Mouse (Mus musculus) testis, adult 2 months (tissue): ENCODE data around the gene Spaca7. TPM values are rescaled to one million over a fixed set of nuclear protein-coding genes. Genes with fewer than 3 reads are reported as not detected.

Source experiments
- H3K27ac ChIP-seq: fragments of 200-500 bp; 2 replicates; pipeline ENCODE4 v1.5.1; 2012; ENCODE audit warnings: low read depth, low read length; ENCODE audit not compliant: control insufficient read depth, insufficient read depth
- H3K27me3 ChIP-seq: fragments of 200-500 bp; 2 replicates; pipeline ENCODE4 v1.6.1; 2012; ENCODE audit warnings: mild to moderate bottlenecking, low read length, moderate library complexity; ENCODE audit not compliant: control insufficient read depth, insufficient read depth
- H3K36me3 ChIP-seq: fragments of 200-500 bp; 2 replicates; pipeline ENCODE4 v1.6.1; 2012; ENCODE audit warnings: mild to moderate bottlenecking, low read length; ENCODE audit not compliant: control insufficient read depth, insufficient read depth
- H3K4me1 ChIP-seq: fragments of 200-500 bp; 2 replicates; pipeline ENCODE4 v1.6.1; 2012; ENCODE audit warnings: low read length; ENCODE audit not compliant: control insufficient read depth, insufficient read depth
- H3K4me3 ChIP-seq: fragments of 200-500 bp; 2 replicates; pipeline ENCODE4 v1.5.1; 2012; ENCODE audit warnings: low read depth, mild to moderate bottlenecking, low read length, moderate library complexity, mixed read lengths; ENCODE audit not compliant: control insufficient read depth
- CTCF ChIP-seq: fragments of 200-500 bp; IDR thresholded peaks from 2 replicates; pipeline ENCODE4 v1.5.1; 2012; ENCODE audit warnings: low read depth, mild to moderate bottlenecking, inconsistent platforms, low read length, moderate library complexity; ENCODE audit not compliant: control insufficient read depth, insufficient read depth, insufficient replicate concordance
- POLR2A ChIP-seq: fragments of 200-500 bp; IDR thresholded peaks from 2 replicates; pipeline ENCODE4 v1.6.1; 2012; ENCODE audit warnings: low read depth, mild to moderate bottlenecking, inconsistent platforms, low read length, moderate library complexity; ENCODE audit not compliant: control insufficient read depth
- polyA plus RNA-seq: library from polyadenylated mRNA; depleted of rRNA; stranded (reverse); fragments of >200 nt; gene quantifications from 2 replicates; pipeline ENCODE4 v1.2.3, GENCODE M21; 2012

Spaca7 gene
- polyA plus RNA-seq, 1 experiment = 101 TPM

DNA sequence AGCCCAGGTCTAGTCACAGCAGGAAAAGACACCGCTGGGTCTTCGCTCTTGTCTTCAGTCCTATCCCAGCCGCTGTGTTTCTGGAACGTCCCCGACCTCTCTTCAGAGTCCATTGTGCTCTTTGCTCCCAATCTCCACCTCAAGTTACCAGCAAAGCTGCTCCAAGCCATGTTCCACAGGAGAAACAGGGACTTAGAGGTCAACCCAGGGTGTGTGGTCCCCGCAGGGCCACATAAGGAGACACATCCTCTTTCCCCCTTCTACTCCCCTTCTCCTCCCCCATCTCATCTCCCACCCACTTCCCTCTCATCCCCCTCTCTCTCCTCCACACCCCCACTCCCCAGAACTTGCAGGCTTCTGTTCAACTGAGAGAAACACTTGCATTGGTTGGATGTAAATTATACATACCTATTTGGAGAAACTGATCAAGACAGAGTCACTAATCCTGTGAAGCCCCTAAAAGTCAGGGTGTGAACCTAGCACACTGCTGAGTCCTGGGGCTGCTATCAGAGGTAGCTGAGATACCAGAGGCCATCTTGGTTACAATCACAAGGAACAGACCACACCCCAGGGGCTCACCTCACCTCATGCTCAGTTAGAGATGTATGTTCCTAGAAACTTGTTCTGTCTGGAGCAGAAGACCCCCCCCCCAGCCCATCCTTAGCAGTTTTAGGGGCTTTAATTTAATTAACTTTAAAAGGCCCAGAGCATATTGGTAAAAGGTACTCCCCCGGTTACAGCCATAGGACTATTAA lies 25.2 kb upstream of the Spaca7 start:
- H3K27ac ChIP-seq = no peak overlapping the region
- no peaks in the 10 kb centered on the region for H3K27me3 ChIP-seq
- no peak overlapping the region for H3K4me3 ChIP-seq
- H3K4me1 ChIP-seq = no peaks in the 10 kb centered on the region
- TF ChIP-seq POLR2A (no peak), CTCF (no peak)
- no peaks in the 10 kb centered on the region for H3K36me3 ChIP-seq

DNA sequence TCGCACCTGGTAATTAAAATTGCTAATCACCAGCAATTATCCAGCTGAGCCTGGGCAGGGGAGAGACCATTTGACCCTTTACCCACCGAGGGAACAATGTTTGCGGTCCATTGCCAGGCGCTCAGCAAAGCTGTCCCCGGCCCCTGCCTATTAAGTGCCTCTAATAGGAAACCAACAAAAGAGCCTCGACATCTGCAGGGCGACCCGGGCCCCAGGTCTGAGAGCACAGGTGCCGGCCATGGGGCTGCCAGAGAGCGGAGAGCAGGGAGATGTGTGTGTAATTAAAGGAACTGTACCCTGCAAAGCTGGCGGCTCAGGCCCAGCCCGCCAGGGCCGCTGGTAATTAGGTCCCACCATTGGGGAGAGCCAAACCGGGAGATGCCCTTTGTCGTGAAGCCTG lies 24.6 kb upstream of the Spaca7 start:
- Histone ChIP-seq H3K36me3 (no peaks in the 10 kb centered on the region), H3K27me3 (no peaks in the 10 kb centered on the region), H3K4me3 (no peak overlapping the region), H3K4me1 (no peaks in the 10 kb centered on the region), H3K27ac (no peak overlapping the region)
- no peak for TF ChIP-seq CTCF
- no peak for TF ChIP-seq POLR2A

DNA sequence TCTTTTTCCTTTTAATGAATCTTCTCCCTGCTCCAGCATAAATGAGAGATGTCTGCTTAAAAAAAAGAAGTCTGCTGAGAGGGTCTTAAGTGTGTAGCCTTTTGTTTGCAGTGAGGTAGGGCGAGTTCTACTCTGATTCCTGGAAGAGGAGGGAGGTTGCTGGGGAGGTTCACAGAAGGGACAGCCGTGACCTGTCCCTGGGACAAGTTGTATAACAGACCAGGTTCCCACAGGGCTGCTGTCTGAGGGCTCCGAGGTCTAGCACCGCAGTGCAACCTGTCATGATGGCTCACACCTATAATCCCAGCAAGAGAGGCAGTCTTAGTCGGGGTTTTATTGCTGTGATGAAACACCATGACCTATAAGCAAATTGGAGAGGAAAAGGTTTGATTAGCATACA lies 24.1 kb upstream of the Spaca7 start:
- H3K36me3 ChIP-seq = no peaks in the 10 kb centered on the region
- H3K27me3 ChIP-seq = no peaks in the 10 kb centered on the region
- H3K4me1 ChIP-seq = no peaks in the 10 kb centered on the region
- no peak overlapping the region for H3K27ac ChIP-seq
- no peak for TF ChIP-seq POLR2A
- no peak for TF ChIP-seq CTCF
- H3K4me3 ChIP-seq = no peak overlapping the region

DNA sequence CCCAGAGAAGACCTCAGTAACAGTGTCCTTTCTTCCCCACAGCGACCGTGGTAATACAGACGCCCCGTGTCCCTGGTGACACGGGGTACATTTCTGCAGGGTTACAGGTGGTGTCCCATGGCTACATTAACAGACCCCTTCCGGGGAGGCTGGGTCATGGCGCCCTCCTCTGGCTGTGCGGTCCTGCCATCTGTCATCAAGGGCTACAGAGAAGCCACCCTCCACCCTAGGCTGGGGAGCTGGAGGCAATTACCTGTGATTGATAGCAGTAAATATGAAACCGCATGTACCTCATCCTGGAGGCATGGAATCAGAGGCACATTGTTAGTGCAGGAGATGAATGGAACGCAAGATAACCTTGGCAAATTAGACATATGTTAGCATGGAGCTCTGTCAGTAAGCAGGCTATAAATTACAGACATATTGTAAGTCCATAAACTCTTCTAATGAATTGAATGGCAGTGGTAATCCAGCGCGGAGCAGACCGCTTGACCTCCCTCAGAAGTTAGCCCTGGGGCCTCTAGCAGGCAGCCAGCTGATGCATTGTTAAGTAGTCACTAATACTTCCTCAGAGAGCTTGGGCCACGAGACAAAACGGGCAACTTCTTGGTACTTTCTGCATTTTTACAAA lies 17.2 kb upstream of the Spaca7 start:
- Histone ChIP-seq H3K27me3 (no peaks in the 10 kb centered on the region), H3K4me1 (no peaks in the 10 kb centered on the region), H3K4me3 (no peak overlapping the region), H3K27ac (no peak overlapping the region), H3K36me3 (no peaks in the 10 kb centered on the region)
- TF ChIP-seq CTCF (no peak), POLR2A (no peak)

DNA sequence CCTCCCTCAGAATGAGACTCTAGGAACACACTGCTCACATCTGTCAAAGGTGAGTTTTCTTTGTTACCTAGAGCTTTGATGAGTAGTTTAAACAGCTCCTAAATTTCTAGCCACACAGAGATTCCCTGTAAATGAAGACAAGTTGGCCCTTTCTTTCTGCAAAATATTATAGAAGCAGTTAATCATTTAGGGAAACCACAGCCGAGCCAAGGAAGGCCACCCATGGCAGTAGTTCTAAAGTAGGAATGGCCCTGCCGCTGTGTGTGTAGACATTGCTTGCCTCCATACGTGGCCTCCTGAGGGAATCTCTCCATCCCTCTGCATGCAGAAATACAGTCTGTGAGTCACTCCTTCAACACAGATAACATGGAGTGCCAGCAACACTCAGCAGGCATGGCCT lies 14.0 kb upstream of the Spaca7 start:
- no peak overlapping the region for H3K27ac ChIP-seq
- peaks cover 7% of the 10 kb centered on the region; the same call in 1 of the 2 replicates for H3K4me1 ChIP-seq
- H3K27me3 ChIP-seq = no peaks in the 10 kb centered on the region
- H3K36me3 ChIP-seq = no peaks in the 10 kb centered on the region
- TF ChIP-seq POLR2A (no peak), CTCF (no peak)
- H3K4me3 ChIP-seq = no peak overlapping the region

DNA sequence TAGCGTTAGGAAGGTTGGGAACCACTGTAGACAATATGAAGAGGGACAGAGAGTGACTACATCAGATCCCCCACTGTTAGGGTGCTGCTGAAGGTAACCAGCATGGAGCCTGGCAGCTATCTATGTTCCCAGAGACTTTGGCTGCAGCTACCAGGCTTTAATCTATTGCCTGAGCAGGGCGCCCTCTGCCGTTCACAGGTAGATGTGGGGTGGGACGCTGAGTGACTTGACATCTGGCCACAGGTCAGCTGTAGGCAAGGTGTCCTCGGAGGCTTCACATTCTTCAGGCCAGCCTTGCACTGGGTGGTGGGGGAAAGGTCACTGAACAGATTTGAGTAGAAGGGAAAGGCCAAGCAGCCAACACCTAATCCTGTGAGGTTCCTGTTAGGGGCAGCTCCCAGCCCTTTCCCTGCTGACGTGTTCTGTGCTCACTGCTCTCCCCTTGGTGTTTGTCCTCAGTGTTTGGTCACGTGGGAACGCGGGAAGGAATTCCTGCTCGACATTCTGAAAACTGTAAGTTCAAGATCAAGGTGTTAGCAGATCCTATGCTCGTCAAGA lies 11.3 kb upstream of the Spaca7 start:
- no peak overlapping the region for H3K4me3 ChIP-seq
- peak; percentile 72; the same call in 1 of the 2 replicates for TF ChIP-seq CTCF
- no peak for TF ChIP-seq POLR2A
- no peak overlapping the region for H3K27ac ChIP-seq
- H3K27me3 ChIP-seq = no peaks in the 10 kb centered on the region
- no peaks in the 10 kb centered on the region for H3K36me3 ChIP-seq
- H3K4me1 ChIP-seq = peaks cover 7% of the 10 kb centered on the region; the same call in 1 of the 2 replicates

DNA sequence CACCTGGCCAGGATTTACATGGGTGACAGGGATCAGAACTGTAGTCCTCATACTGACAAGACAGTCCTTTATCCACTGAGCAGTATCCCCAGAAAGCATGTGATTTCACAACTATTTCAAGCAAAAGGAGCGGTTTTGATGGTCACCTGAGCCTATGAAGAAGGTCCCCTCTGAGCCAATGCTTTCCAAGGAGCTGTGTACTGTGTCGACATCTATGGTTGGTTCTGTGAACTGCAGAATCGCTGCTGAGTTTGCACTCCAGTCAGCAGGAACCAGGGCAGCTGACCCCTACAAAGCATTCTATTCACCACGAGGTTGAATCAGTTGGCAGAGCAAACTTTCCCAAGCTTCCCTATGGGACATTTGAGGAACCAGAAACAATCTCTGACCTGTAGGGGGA lies 8.5 kb upstream of the Spaca7 start:
- Histone ChIP-seq H3K4me3 (no peak overlapping the region), H3K27me3 (no peaks in the 10 kb centered on the region)
- TF ChIP-seq CTCF (peak; percentile 49; the same call in 1 of the 2 replicates), POLR2A (no peak)

More for the DNA sequence above, 8.5 kb upstream of the Spaca7 start:
- H3K36me3 ChIP-seq = no peaks in the 10 kb centered on the region
- no peak overlapping the region for H3K27ac ChIP-seq
- peaks cover 7% of the 10 kb centered on the region; the same call in 1 of the 2 replicates for H3K4me1 ChIP-seq
